Mouse (Mus musculus): ENCODE results near the gene Maml2.

Gene Maml2

GRCm38 (mm10) chr9:13566154-13566885 lies 268.6 kb downstream of the Maml2 start:
- H3K4me3 ChIP-seq (replicated peaks; ENCODE audit: low read length) = no peak overlapping the region
- no peaks in the 10 kb centered on the region for H3K9me3 ChIP-seq (ENCODE audit: low read length)
- peaks cover 8% of the 10 kb centered on the region for H3K4me1 ChIP-seq (replicated peaks; ENCODE audit: low read depth, low read length)
- H3K27me3 ChIP-seq (ENCODE audit: insufficient read depth, low read length) = no peaks in the 10 kb centered on the region
- TF ChIP-seq CTCF (conservative IDR thresholded peaks at IDR 0.05; ENCODE audit: low read length) (no peak), NANOG (IDR thresholded peaks at IDR 0.05; ENCODE audit: borderline replicate concordance, low read length) (no peak), POU5F1 (IDR thresholded peaks at IDR 0.05; ENCODE audit: borderline replicate concordance, low read length) (no peak)
- H3K36me3 ChIP-seq (ENCODE audit: insufficient read depth, low read length) = no peaks in the 10 kb centered on the region

GRCm38 (mm10) chr9:13569023-13569422 lies 271.3 kb downstream of the Maml2 start:
- no peaks in the 10 kb centered on the region for H3K27me3 ChIP-seq (ENCODE audit: insufficient read depth, low read length)
- H3K4me1 ChIP-seq (replicated peaks; ENCODE audit: low read depth, low read length) = peaks cover 8% of the 10 kb centered on the region
- no peak for TF ChIP-seq NANOG (IDR thresholded peaks at IDR 0.05; ENCODE audit: borderline replicate concordance, low read length)
- TF ChIP-seq POU5F1 (IDR thresholded peaks at IDR 0.05; ENCODE audit: borderline replicate concordance, low read length) = no peak
- TF ChIP-seq CTCF (conservative IDR thresholded peaks at IDR 0.05; ENCODE audit: low read length) = no peak
- H3K4me3 ChIP-seq (replicated peaks; ENCODE audit: low read length) = no peak overlapping the region
- H3K9me3 ChIP-seq (ENCODE audit: low read length) = no peaks in the 10 kb centered on the region
- H3K36me3 ChIP-seq (ENCODE audit: insufficient read depth, low read length) = no peaks in the 10 kb centered on the region

- no peak overlapping the region for H3K4me3 ChIP-seq (replicated peaks; ENCODE audit: low read length)
- no peak for TF ChIP-seq POU5F1 (IDR thresholded peaks at IDR 0.05; ENCODE audit: borderline replicate concordance, low read length)
- peak; percentile 23 for TF ChIP-seq CTCF (conservative IDR thresholded peaks at IDR 0.05; ENCODE audit: low read length)
- H3K9me3 ChIP-seq (ENCODE audit: low read length) = no peaks in the 10 kb centered on the region
- H3K36me3 ChIP-seq (ENCODE audit: insufficient read depth, low read length) = no peaks in the 10 kb centered on the region
- no peaks in the 10 kb centered on the region for H3K4me1 ChIP-seq (replicated peaks; ENCODE audit: low read depth, low read length)
- H3K27me3 ChIP-seq (ENCODE audit: insufficient read depth, low read length) = no peaks in the 10 kb centered on the region
Measured at GRCm38 (mm10) chr9:13572847-13573246, 275.1 kb downstream of the Maml2 start.

GRCm38 (mm10) chr9:13574059-13574458 lies 276.3 kb downstream of the Maml2 start:
- no peaks in the 10 kb centered on the region for H3K9me3 ChIP-seq (ENCODE audit: low read length)
- H3K27me3 ChIP-seq (ENCODE audit: insufficient read depth, low read length) = no peaks in the 10 kb centered on the region
- H3K4me1 ChIP-seq (replicated peaks; ENCODE audit: low read depth, low read length) = no peaks in the 10 kb centered on the region
- no peak overlapping the region for H3K4me3 ChIP-seq (replicated peaks; ENCODE audit: low read length)
- TF ChIP-seq CTCF (conservative IDR thresholded peaks at IDR 0.05; ENCODE audit: low read length) (no peak), POU5F1 (IDR thresholded peaks at IDR 0.05; ENCODE audit: borderline replicate concordance, low read length) (no peak), NANOG (IDR thresholded peaks at IDR 0.05; ENCODE audit: borderline replicate concordance, low read length) (no peak)
- no peaks in the 10 kb centered on the region for H3K36me3 ChIP-seq (ENCODE audit: insufficient read depth, low read length)

GRCm38 (mm10) chr9:13574913-13575312 lies 277.2 kb downstream of the Maml2 start:
- TF ChIP-seq NANOG (IDR thresholded peaks at IDR 0.05; ENCODE audit: borderline replicate concordance, low read length) (no peak), POU5F1 (IDR thresholded peaks at IDR 0.05; ENCODE audit: borderline replicate concordance, low read length) (no peak)
- Histone ChIP-seq H3K4me3 (replicated peaks; ENCODE audit: low read length) (no peak overlapping the region), H3K4me1 (replicated peaks; ENCODE audit: low read depth, low read length) (no peaks in the 10 kb centered on the region), H3K9me3 (ENCODE audit: low read length) (no peaks in the 10 kb centered on the region), H3K27me3 (ENCODE audit: insufficient read depth, low read length) (no peaks in the 10 kb centered on the region), H3K36me3 (ENCODE audit: insufficient read depth, low read length) (no peaks in the 10 kb centered on the region)

- H3K4me1 ChIP-seq (replicated peaks; ENCODE audit: low read depth, low read length) = no peaks in the 10 kb centered on the region
- no peaks in the 10 kb centered on the region for H3K27me3 ChIP-seq (ENCODE audit: insufficient read depth, low read length)
- TF ChIP-seq NANOG (IDR thresholded peaks at IDR 0.05; ENCODE audit: borderline replicate concordance, low read length) (no peak), CTCF (conservative IDR thresholded peaks at IDR 0.05; ENCODE audit: low read length) (no peak), POU5F1 (IDR thresholded peaks at IDR 0.05; ENCODE audit: borderline replicate concordance, low read length) (no peak)
- H3K4me3 ChIP-seq (replicated peaks; ENCODE audit: low read length) = no peak overlapping the region
- no peaks in the 10 kb centered on the region for H3K36me3 ChIP-seq (ENCODE audit: insufficient read depth, low read length)
- H3K9me3 ChIP-seq (ENCODE audit: low read length) = no peaks in the 10 kb centered on the region
Measured at GRCm38 (mm10) chr9:13577150-13577549, 279.4 kb downstream of the Maml2 start.

GRCm38 (mm10) chr9:13581184-13581583 lies 283.4 kb downstream of the Maml2 start:
- Histone ChIP-seq H3K4me1 (replicated peaks; ENCODE audit: low read depth, low read length) (peaks cover 18% of the 10 kb centered on the region), H3K36me3 (ENCODE audit: insufficient read depth, low read length) (no peaks in the 10 kb centered on the region), H3K9me3 (ENCODE audit: low read length) (no peaks in the 10 kb centered on the region), H3K4me3 (replicated peaks; ENCODE audit: low read length) (no peak overlapping the region), H3K27me3 (ENCODE audit: insufficient read depth, low read length) (no peaks in the 10 kb centered on the region)
- TF ChIP-seq NANOG (IDR thresholded peaks at IDR 0.05; ENCODE audit: borderline replicate concordance, low read length) = no peak
- no peak for TF ChIP-seq CTCF (conservative IDR thresholded peaks at IDR 0.05; ENCODE audit: low read length)
- TF ChIP-seq POU5F1 (IDR thresholded peaks at IDR 0.05; ENCODE audit: borderline replicate concordance, low read length) = no peak

GRCm38 (mm10) chr9:13583952-13584351 lies 286.2 kb downstream of the Maml2 start:
- H3K4me3 ChIP-seq (replicated peaks; ENCODE audit: low read length) = no peak overlapping the region
- TF ChIP-seq POU5F1 (IDR thresholded peaks at IDR 0.05; ENCODE audit: borderline replicate concordance, low read length) (no peak), NANOG (IDR thresholded peaks at IDR 0.05; ENCODE audit: borderline replicate concordance, low read length) (no peak)
- no peaks in the 10 kb centered on the region for H3K9me3 ChIP-seq (ENCODE audit: low read length)
- H3K36me3 ChIP-seq (ENCODE audit: insufficient read depth, low read length) = no peaks in the 10 kb centered on the region
- H3K27me3 ChIP-seq (ENCODE audit: insufficient read depth, low read length) = no peaks in the 10 kb centered on the region
- peaks cover 24% of the 10 kb centered on the region for H3K4me1 ChIP-seq (replicated peaks; ENCODE audit: low read depth, low read length)

- H3K4me3 ChIP-seq (replicated peaks; ENCODE audit: low read length) = no peak overlapping the region
- peaks cover 24% of the 10 kb centered on the region for H3K4me1 ChIP-seq (replicated peaks; ENCODE audit: low read depth, low read length)
- no peak for TF ChIP-seq NANOG (IDR thresholded peaks at IDR 0.05; ENCODE audit: borderline replicate concordance, low read length)
- TF ChIP-seq CTCF (conservative IDR thresholded peaks at IDR 0.05; ENCODE audit: low read length) = no peak
- no peak for TF ChIP-seq POU5F1 (IDR thresholded peaks at IDR 0.05; ENCODE audit: borderline replicate concordance, low read length)
- H3K27me3 ChIP-seq (ENCODE audit: insufficient read depth, low read length) = no peaks in the 10 kb centered on the region
- H3K9me3 ChIP-seq (ENCODE audit: low read length) = no peaks in the 10 kb centered on the region
- H3K36me3 ChIP-seq (ENCODE audit: insufficient read depth, low read length) = no peaks in the 10 kb centered on the region
Measured at GRCm38 (mm10) chr9:13584435-13584834, 286.7 kb downstream of the Maml2 start.

Measured in E14TG2a.4 (cell line).